Mouse (Mus musculus) thymus, adult 2 months (tissue): Measurements from ENCODE around the gene Tiam2. TPM values are rescaled to one million over a fixed set of nuclear protein-coding genes. Genes with fewer than 3 reads are reported as not detected.

Experiments used
- DNase-seq: peaks from one replicate; pipeline ENCODE4 v3.0.0; 2021
- H3K27ac ChIP-seq: fragments of 200-500 bp; 2 replicates; pipeline ENCODE4 v1.5.1; 2012; ENCODE audit warnings: low read length, control low read depth; ENCODE audit not compliant: control insufficient read depth, insufficient read depth
- H3K27me3 ChIP-seq: fragments of 200-500 bp; 2 replicates; pipeline ENCODE4 v1.6.1; 2012; ENCODE audit warnings: mild to moderate bottlenecking, low read length, moderate library complexity, mixed read lengths; ENCODE audit not compliant: control insufficient read depth, insufficient read depth
- H3K36me3 ChIP-seq: fragments of 200-500 bp; 2 replicates; pipeline ENCODE4 v1.6.1; 2012; ENCODE audit warnings: mild to moderate bottlenecking, low read length, moderate library complexity; ENCODE audit not compliant: control insufficient read depth, insufficient read depth
- H3K4me1 ChIP-seq: fragments of 200-500 bp; replicated peaks from 2 replicates; pipeline ENCODE4 v1.6.1; 2012; ENCODE audit warnings: low read length; ENCODE audit not compliant: control insufficient read depth, insufficient read depth
- H3K4me3 ChIP-seq: fragments of 200-500 bp; 2 replicates; pipeline ENCODE4 v1.5.1; 2012; ENCODE audit warnings: mild to moderate bottlenecking, low read length, control low read depth, moderate library complexity; ENCODE audit not compliant: control insufficient read depth, insufficient read depth
- CTCF ChIP-seq: fragments of 200-500 bp; IDR thresholded peaks from 2 replicates; pipeline ENCODE4 v1.5.1; 2012; ENCODE audit warnings: mild to moderate bottlenecking, control low read depth, low read length, moderate library complexity, borderline replicate concordance; ENCODE audit not compliant: control insufficient read depth, poor library complexity, insufficient read depth; ENCODE audit errors: extremely low read depth
- POLR2A ChIP-seq: fragments of 200-500 bp; IDR thresholded peaks from 2 replicates; pipeline ENCODE4 v1.6.1; 2012; ENCODE audit warnings: mild to moderate bottlenecking, low read length, control low read depth, moderate library complexity; ENCODE audit not compliant: control insufficient read depth, poor library complexity, insufficient read depth; ENCODE audit errors: extremely low read depth
- WGBS: fragments of 180-500 bp; shearing (Covaris S2); methylation state at CpG from one replicate; pipeline ENCODE4 v1.1.7; 2018; 5-methylcytosine and 5-hydroxymethylcytosine counted together
- polyA plus RNA-seq: library from polyadenylated mRNA; depleted of rRNA; stranded (reverse); fragments of >200 nt; gene quantifications from 2 replicates; pipeline ENCODE4 v1.2.3, GENCODE M21; 2012

The Tiam2 gene
- polyA plus RNA-seq, 1 experiment, result 0.36 TPM

DNA sequence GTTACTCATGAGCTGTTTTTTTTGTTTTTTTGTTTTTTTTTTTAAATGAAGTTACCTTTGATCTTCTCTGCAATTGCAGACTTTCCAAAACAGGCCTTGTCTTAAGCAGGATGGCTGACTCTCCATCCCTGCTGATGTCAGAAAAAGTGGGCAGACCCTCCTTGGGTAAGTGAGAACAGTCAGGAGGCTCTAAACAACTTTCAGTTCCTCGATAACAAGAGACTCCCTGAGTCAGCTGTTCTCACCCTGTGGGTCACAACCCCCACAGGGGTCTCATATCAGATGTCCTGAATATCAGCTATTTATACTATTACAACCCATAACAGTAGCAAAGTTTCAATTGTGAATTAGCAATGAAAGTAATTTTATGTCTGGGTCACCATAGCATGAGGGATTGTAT lies 33.9 kb downstream of the Tiam2 start:
- no peaks in the 10 kb centered on the region for H3K36me3 ChIP-seq
- H3K4me1 ChIP-seq, result no peaks in the 10 kb centered on the region
- TF ChIP-seq CTCF (no peak), POLR2A (no peak)
- WGBS, result 51% methylated on average over 1 of the region's 1 CpGs
- no peak overlapping the region for H3K27ac ChIP-seq
- H3K27me3 ChIP-seq, result no peaks in the 10 kb centered on the region
- no peak for DNase-seq
- H3K4me3 ChIP-seq, result no peak overlapping the region

DNA sequence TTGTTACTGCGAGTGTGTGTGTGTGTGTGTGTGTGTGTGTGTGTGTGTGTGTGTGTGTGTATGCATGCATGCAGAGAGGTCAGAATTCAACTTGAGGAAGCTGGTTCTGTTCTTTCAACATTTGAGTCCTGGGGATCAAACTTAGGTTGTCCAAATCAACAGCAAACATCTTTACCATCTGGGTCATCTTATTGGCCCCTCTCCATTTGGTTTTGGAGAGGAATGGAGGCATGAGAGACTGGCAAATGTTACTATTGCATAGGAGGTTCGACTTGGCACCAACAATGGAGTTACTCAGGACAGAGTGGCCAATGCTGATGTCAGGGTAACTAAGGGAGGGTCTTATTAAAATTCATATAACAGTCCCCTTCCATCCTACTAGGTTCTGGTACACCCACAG lies 35.4 kb downstream of the Tiam2 start:
- no peaks in the 10 kb centered on the region for H3K27me3 ChIP-seq
- WGBS, result 88% methylated on average over 2 of the region's 2 CpGs
- no peaks in the 10 kb centered on the region for H3K4me1 ChIP-seq
- TF ChIP-seq CTCF (no peak), POLR2A (no peak)
- no peak overlapping the region for H3K4me3 ChIP-seq
- H3K36me3 ChIP-seq, result no peaks in the 10 kb centered on the region
- no peak overlapping the region for H3K27ac ChIP-seq
- no peak for DNase-seq

DNA sequence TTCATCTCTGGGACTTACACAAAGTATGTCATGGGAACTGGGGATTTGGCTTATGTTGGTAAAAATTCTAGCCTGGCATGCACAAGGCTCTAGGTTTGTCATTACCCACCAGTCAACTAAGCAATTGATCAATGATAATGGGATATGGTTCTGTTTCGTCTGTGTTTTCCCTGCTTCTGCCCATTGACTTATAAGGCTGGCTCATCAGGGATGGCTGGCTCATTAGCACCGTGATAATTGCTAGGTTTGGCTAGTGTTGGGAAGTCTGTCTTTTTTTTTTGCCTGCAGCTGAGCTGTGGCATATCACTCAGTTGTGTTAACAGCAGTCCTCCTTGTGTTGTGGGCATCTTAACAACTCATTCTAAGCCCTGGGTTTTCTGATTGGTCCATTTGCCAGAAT lies 36.8 kb downstream of the Tiam2 start:
- 93% methylated on average over 2 of the region's 2 CpGs for WGBS

DNA sequence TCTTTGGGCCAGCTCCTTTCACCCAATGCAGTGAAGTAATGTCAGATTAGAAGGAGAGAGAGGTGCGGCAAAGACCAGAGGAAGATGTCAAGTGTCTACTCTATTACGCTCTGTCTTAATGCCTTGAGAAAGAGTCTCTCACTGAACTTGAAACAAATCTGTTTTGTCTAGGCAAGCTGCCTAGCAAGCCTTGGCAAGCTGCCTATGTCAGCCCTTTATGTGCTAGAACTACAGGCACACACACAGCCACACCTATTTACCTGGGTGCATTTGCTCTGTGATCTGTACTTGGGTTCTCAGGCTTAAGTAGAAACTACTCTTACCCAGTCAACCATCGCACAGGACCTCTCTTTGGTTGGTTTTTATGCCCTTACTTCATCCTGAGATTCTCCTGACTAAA lies 40.4 kb downstream of the Tiam2 start:
- Histone ChIP-seq H3K27ac (no peak overlapping the region), H3K4me3 (no peak overlapping the region), H3K4me1 (no peaks in the 10 kb centered on the region), H3K27me3 (no peaks in the 10 kb centered on the region), H3K36me3 (no peaks in the 10 kb centered on the region)
- 96% methylated on average over 3 of the region's 3 CpGs for WGBS
- no peak for DNase-seq
- TF ChIP-seq POLR2A, result no peak
- no peak for TF ChIP-seq CTCF

More for the DNA sequence above, 36.8 kb downstream of the Tiam2 start:
- DNase-seq, result no peak
- no peaks in the 10 kb centered on the region for H3K36me3 ChIP-seq
- H3K27ac ChIP-seq, result no peak overlapping the region
- no peaks in the 10 kb centered on the region for H3K27me3 ChIP-seq
- no peaks in the 10 kb centered on the region for H3K4me1 ChIP-seq
- no peak overlapping the region for H3K4me3 ChIP-seq
- no peak for TF ChIP-seq POLR2A
- no peak for TF ChIP-seq CTCF

DNA sequence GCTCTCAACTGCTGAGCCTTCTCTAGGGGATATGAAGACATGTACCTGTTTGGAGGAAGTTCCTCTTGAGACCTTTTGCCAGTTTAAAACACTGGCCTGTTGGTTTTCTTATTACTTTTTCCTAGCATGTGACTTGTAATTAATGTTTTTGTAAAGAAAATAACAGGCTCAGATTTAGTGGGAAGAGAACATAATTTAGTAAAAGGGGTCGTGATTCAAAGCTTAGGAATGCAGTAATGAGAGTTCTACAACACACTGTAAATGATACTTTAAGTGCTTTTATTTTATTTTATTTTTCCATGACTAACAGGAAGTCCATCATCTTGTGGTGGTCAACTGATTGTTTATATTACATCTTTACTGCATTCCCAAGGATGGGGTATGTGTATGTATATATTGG lies 42.0 kb downstream of the Tiam2 start:
- no peak overlapping the region for H3K27ac ChIP-seq
- H3K27me3 ChIP-seq, result no peaks in the 10 kb centered on the region
- H3K4me3 ChIP-seq, result no peak overlapping the region
- H3K4me1 ChIP-seq, result no peaks in the 10 kb centered on the region
- no peak for DNase-seq
- 73% methylated on average over 1 of the region's 1 CpGs for WGBS
- TF ChIP-seq CTCF (no peak), POLR2A (no peak)
- no peaks in the 10 kb centered on the region for H3K36me3 ChIP-seq

DNA sequence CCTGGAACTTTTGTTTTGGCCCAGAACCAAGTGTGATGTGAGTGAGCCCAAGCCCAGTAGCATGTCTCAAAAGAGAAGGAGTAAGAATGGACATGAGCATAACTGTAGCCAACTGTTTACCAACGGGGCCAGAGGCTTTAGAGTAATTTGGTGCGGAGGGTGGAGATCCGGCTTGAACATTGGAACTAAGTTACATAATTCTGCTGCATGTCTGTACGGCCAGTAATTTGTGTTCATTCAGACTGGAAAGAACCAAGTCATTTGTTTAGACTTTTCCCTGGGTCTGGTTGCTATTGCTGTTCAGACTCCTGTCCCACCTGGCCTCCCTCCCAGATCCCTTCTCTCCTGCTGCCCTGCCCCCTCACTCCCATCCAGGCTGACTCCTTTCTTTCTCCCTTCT lies 43.3 kb downstream of the Tiam2 start:
- Histone ChIP-seq H3K27ac (no peak overlapping the region), H3K4me1 (no peaks in the 10 kb centered on the region), H3K36me3 (no peaks in the 10 kb centered on the region), H3K4me3 (no peak overlapping the region), H3K27me3 (no peaks in the 10 kb centered on the region)
- TF ChIP-seq POLR2A, result no peak
- no peak for TF ChIP-seq CTCF
- no peak for DNase-seq
- WGBS, result 96% methylated on average over 4 of the region's 4 CpGs

DNA sequence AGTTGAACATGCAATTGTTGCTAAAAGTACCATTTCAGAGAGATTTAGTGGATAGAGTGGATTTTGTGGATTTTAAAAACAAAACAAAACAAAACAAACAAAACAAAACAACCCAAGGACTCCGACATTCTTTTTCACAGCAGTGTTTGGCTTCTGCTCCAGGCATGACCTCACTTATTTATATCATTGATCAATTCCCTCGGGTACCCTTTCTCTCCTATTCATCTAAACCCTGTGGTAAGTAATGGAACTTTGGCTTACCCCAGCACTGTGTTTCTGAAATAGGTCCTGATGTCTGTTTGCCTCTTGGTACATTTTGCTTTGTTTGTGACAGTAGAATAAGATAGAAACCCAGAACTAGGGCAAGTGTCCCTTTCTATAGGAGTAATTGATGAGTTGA lies 52.2 kb downstream of the Tiam2 start:
- Histone ChIP-seq H3K4me3 (no peak overlapping the region), H3K4me1 (no peaks in the 10 kb centered on the region), H3K27me3 (no peaks in the 10 kb centered on the region), H3K36me3 (no peaks in the 10 kb centered on the region), H3K27ac (no peak overlapping the region)
- 78% methylated on average over 2 of the region's 2 CpGs for WGBS
- no peak for DNase-seq
- no peak for TF ChIP-seq CTCF
- no peak for TF ChIP-seq POLR2A

DNA sequence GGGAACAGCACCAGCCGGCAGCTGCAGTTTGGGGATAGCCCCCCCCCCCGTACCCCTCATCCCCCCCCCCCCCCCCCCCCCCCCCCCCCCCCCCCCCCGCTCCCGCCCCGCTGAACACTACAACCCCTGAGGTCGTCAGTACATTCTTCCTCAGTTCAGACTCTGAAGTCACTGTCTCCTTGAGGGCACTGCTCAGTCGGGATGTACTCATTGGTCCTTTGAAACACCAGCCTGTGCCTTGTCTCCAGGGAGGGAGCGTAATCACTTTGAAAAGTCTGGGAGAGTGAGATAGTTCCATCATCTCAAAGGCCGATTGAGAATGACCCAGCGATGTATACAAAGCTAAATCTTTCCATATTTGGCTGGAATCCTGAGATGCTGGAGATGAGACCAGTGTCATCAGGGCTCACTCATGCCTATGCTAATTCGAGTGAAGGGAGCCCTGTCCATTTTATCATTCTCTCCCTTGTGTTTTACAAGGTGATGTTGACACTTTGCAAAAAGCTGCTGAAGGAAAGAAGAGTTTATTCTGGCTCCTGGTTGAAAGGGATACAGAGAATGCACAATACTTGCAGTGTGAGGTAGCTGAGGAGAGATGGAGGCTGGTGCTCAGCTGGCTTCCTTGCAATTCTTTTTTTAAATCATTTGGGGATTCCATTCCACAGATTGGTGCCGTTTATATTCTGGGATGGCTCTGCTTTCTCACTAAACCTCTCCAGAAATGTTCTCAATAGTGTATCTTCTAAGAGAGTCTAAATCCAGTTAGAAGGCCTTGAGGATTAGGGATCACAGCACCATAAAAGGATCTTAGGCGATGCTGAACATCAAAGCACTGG lies 53.6 kb downstream of the Tiam2 start:
- no peak overlapping the region for H3K27ac ChIP-seq
- no peaks in the 10 kb centered on the region for H3K36me3 ChIP-seq
- H3K27me3 ChIP-seq, result no peaks in the 10 kb centered on the region
- no peak overlapping the region for H3K4me3 ChIP-seq
- H3K4me1 ChIP-seq, result no peaks in the 10 kb centered on the region
- 70% methylated on average over 10 of the region's 13 CpGs for WGBS
- no peak for DNase-seq
- TF ChIP-seq CTCF (no peak), POLR2A (no peak)
